Mouse (Mus musculus) T-cell, adult 66 days (primary cell): ENCODE results near the gene Cyp2c55. TPM values are rescaled to one million over a fixed set of nuclear protein-coding genes. Genes with fewer than 3 reads are reported as not detected.

Experiments used
- total RNA-seq, 2 experiments: library from RNA; stranded (reverse); gene quantifications; 3 replicates in 1 of 2; 4 replicates in 1 of 2; pipeline ENCODE4 v1.2.4; 2023

The Cyp2c55 gene
- not detected for total RNA-seq

DNA sequence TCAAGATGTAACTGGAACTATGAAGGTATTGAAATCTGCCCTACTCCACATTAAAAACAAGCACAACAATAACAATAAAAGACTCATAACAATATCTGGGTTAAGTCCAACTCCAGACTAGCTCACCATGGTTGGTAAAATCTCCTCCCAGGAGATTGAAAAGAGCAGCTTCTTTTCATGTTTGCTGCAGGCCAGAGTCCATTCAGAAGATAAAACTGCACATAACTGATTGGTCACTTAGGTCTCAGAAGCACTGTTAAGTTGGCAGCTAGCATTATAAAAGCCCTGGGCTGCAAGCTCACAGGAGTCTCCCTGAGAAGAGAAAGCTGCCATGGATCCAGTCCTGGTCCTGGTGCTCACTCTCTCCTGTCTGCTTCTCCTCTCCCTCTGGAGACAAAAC lies at the start of gene Cyp2c55:
Cyp2c55 (plus strand) TSS at position 305 of the 400 bp plus-strand sequence.

DNA sequence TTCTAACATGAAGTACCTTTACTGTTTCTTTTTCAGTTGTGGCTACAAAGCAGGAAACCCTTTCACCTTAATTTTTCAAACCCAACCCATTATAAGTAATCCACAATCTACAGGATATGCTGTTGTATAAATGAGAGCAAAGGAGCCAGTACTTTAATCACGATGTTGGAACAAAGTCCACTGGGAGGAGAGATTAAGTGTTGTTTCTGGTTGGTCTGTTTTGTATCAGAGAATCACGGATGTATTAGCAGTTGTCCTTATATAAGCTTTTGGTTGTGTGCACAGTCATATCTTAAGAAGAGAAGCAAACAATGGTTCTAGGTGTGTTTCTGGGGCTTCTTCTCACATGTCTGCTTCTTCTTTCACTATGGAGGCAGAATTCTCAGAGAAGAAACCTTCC lies 53.9 kb downstream of the Cyp2c55 start, which contains the start of gene Cyp2c65:
Cyp2c65 (plus strand) TSS at position 297 of the 400 bp plus-strand sequence.

Other genes starting within 250 kb of the Cyp2c55 start
- gene Noc3l, start 187.8 kb upstream of the Cyp2c55 start, total RNA-seq, result 10 to 100 TPM; 23.8 to 23.9 TPM
- 1 to 10 TPM; 3.0 to 3.9 TPM for gene Tbc1d12, start 170.4 kb upstream of the Cyp2c55 start, total RNA-seq
- gene Hells, start 76.1 kb upstream of the Cyp2c55 start, total RNA-seq, result 10 to 100 TPM; 15.2 to 15.7 TPM
- gene Cyp2c65, start 54.0 kb downstream of the Cyp2c55 start, total RNA-seq, result not detected
- gene Cyp2c66, start 106.9 kb downstream of the Cyp2c55 start, total RNA-seq, result not detected